Mouse (Mus musculus): ENCODE data around the gene Cldn3. TPM values are rescaled to one million over a fixed set of nuclear protein-coding genes. Genes with fewer than 3 reads are reported as not detected.

Cldn3 gene
- polyA plus RNA-seq, 1 experiment from 2014 or later: 1.5 TPM

DNA sequence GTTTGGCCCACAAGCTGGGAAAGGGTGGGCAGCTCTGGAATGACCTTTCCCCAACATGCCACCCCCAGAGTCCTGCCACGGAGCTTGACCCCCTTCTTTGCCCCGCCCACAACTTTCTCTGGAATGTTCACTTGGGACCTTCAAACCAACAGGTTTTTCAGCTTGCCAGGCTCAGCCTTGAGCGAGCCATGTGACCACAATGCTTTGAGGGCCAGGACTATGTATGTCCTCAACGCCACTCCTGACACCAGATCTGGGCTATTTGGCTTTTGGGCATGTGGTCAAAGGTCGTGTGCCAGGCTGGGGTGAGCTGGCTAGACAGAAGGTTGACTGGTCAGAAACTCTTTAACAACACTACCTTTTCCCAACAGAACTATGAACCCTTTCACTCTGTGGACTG lies 16.1 kb downstream of the Cldn3 start:
- Histone ChIP-seq H3K9me3 (replicated peaks; ENCODE audit: control insufficient read depth, low read length) (no peaks in the 10 kb centered on the region), H3K27me3 (ENCODE audit: control insufficient read depth, insufficient read depth, low read length) (peaks cover 2% of the 10 kb centered on the region; the same call in 1 of the 2 replicates), H3K4me1 (ENCODE audit: control insufficient read depth, insufficient read depth, low read length) (0 out of 2 replicates have a peak, but pooled peaks cover 3% of the 10 kb centered on the region), H3K9ac (ENCODE audit: low read depth, low read length) (no peak overlapping the region), H3K36me3 (ENCODE audit: control insufficient read depth, insufficient read depth, low read length) (no peaks in the 10 kb centered on the region), H3K4me2 (no peak overlapping the region), H3K27ac (ENCODE audit: low read depth, low read length) (no peak overlapping the region), H3K4me3 (ENCODE audit: low read depth, low read length) (no peak overlapping the region)
- ATAC-seq (replicated peaks; ENCODE audit: insufficient number of reproducible peaks, low FRiP score, low TSS enrichment): no peak
- 51% methylated on average over 5 of the region's 5 CpGs for WGBS (ENCODE audit: insufficient replicate concordance)

DNA sequence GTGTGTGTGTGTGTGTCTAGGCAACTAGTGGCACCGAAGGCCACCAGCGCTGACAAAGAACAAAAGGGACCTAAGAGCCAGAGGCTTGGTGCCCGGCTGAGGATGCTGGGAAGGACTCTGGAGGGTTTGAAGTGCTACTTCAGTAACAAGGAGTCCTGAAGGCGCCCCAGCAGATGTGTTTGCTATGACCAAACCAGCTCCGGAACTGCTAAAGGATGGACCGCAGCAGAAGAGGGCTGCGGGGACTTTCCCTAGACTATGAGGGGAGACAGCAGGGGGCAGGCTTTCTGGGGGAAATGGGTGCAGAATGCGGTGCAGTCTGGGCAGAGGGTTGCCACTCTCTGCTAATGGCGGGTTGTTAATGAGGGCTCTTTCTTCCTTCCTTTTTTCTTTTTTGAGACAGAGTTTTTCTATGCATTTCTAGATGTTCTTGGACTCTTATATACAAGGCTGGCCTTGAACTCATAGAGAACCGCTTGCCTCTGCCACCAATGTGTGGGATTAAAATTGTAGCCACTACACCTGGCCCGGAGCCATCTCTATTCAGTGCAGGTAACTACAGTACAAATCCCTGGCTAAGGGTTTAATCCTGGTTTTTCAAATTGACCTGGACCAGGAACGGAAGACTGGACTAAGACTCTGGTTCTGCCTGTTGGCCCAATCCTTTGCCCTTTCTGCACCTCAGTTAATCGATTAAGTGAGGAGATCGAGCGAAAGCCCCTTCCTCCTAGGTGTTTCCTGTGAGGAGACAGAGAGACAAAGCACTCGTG lies 22.0 kb downstream of the Cldn3 start:
- no peak for ATAC-seq (replicated peaks; ENCODE audit: insufficient number of reproducible peaks, low FRiP score, low TSS enrichment)
- Histone ChIP-seq H3K36me3 (ENCODE audit: control insufficient read depth, insufficient read depth, low read length) (no peaks in the 10 kb centered on the region), H3K4me1 (ENCODE audit: control insufficient read depth, insufficient read depth, low read length) (peaks cover 19% of the 10 kb centered on the region), H3K27ac (ENCODE audit: low read depth, low read length) (peak overlapping the region; percentile 98), H3K27me3 (ENCODE audit: control insufficient read depth, insufficient read depth, low read length) (peaks cover 2% of the 10 kb centered on the region; the same call in 1 of the 2 replicates), H3K9ac (ENCODE audit: low read depth, low read length) (peak overlapping the region; percentile 90), H3K4me3 (ENCODE audit: low read depth, low read length) (peak overlapping the region; percentile 66), H3K4me2 (peak overlapping the region; percentile 87), H3K9me3 (replicated peaks; ENCODE audit: control insufficient read depth, low read length) (no peaks in the 10 kb centered on the region)
- WGBS (ENCODE audit: insufficient replicate concordance): 26% methylated on average over 16 of the region's 16 CpGs

DNA sequence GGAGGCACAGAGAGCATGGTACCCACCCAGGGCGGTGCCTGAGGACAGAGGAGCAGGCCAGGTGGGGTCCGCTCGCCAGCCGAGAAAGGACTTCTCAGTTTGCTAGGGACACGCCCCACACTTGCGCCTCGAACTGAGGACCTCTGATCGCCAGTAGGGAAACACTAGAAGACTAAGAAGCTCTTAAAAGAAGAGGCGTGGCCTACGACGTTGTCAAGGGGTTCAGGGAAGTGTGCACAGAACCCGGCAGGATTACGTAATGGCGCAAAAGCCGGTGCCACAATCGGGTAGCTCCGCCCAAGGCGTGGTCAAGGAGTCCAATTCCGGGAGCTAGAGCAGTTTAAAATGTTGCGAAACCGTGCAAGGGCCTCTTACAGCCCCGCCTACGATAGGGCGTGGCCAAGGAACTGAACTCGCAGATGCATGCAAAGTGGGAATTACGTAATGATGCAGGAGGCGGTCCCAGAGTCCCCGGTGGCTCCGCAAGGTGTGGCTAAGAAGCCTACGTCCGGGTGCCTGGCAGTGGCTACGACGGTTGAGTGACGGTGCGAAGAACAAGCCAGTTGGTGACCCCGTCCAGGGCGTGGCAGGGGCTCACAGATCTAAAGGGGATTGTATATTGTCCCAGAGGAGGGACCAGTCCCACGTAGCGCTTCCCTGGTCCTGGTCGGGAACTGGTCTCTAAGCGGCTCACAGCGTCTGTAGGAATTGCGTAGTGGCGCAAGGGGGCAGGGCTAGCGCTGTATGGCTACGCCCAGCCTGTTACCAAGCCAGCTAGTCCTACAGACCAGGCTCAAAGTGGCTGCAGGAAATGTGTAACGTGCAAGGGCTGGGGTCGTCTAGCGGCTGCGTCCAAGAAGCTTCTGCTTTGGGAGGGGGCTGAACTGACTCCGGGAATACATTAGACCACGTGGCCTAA lies 22.9 kb downstream of the Cldn3 start, which contains the start of gene Abhd11:
Gene Abhd11, plus strand, starts transcription at position 482 of the 919 bp plus-strand sequence.
- Histone ChIP-seq H3K9me3 (replicated peaks; ENCODE audit: control insufficient read depth, low read length) (no peaks in the 10 kb centered on the region), H3K27me3 (ENCODE audit: control insufficient read depth, insufficient read depth, low read length) (peaks cover 2% of the 10 kb centered on the region; the same call in 1 of the 2 replicates), H3K9ac (ENCODE audit: low read depth, low read length) (peak within 1 kb of the TSS; percentile 90), H3K27ac (ENCODE audit: low read depth, low read length) (peak within 1 kb of the TSS; percentile 98), H3K4me2 (peak within 1 kb of the TSS; percentile 87), H3K4me1 (ENCODE audit: control insufficient read depth, insufficient read depth, low read length) (peaks cover 19% of the 10 kb centered on the region), H3K36me3 (ENCODE audit: control insufficient read depth, insufficient read depth, low read length) (no peaks in the 10 kb centered on the region), H3K4me3 (ENCODE audit: low read depth, low read length) (peak within 1 kb of the TSS; percentile 66)
- peak; percentile 85 for ATAC-seq (replicated peaks; ENCODE audit: insufficient number of reproducible peaks, low FRiP score, low TSS enrichment)
- WGBS (ENCODE audit: insufficient replicate concordance): under 1% methylated on average over 52 of the region's 52 CpGs

- ATAC-seq (replicated peaks; ENCODE audit: insufficient number of reproducible peaks, low FRiP score, low TSS enrichment): peak; percentile 76
- H3K36me3 ChIP-seq (ENCODE audit: control insufficient read depth, insufficient read depth, low read length): no peaks in the 10 kb centered on the region
- H3K9me3 ChIP-seq (replicated peaks; ENCODE audit: control insufficient read depth, low read length): no peaks in the 10 kb centered on the region
- H3K4me1 ChIP-seq (ENCODE audit: control insufficient read depth, insufficient read depth, low read length): peaks cover 19% of the 10 kb centered on the region
- H3K27ac ChIP-seq (ENCODE audit: low read depth, low read length): peak overlapping the region; percentile 98
- peak overlapping the region; percentile 87 for H3K4me2 ChIP-seq
- H3K4me3 ChIP-seq (ENCODE audit: low read depth, low read length): peak overlapping the region; percentile 66
- H3K9ac ChIP-seq (ENCODE audit: low read depth, low read length): peak overlapping the region; percentile 82
- H3K27me3 ChIP-seq (ENCODE audit: control insufficient read depth, insufficient read depth, low read length): peaks cover 2% of the 10 kb centered on the region; the same call in 1 of the 2 replicates
- 0% methylated on average over 33 of the region's 37 CpGs for WGBS (ENCODE audit: insufficient replicate concordance)
Measured at GRCm38 (mm10) chr5:135009590-135010319, 23.7 kb downstream of the Cldn3 start.

DNA sequence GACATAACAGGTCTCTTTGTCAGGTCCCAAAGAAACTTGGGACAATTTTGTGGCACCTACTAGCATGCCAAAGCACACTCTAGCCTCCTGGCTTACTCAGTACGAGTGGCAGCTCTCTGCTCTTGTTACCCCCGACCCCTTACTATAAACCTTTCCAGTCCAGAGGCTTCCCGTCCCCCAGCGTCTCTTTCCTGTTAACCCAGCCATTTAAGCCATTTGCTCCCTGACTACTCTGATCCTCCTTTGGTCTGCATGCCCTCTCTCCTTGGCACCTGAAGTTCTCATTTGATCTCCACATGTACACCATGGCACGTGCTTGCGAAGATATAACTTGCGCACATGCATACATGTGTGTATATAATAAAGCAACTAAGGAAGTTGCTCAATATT lies 24.3 kb downstream of the Cldn3 start:
- Histone ChIP-seq H3K4me1 (ENCODE audit: control insufficient read depth, insufficient read depth, low read length) (peaks cover 19% of the 10 kb centered on the region), H3K27ac (ENCODE audit: low read depth, low read length) (peak overlapping the region; percentile 98), H3K27me3 (ENCODE audit: control insufficient read depth, insufficient read depth, low read length) (peaks cover 2% of the 10 kb centered on the region; the same call in 1 of the 2 replicates), H3K4me2 (peak overlapping the region; percentile 87), H3K9ac (ENCODE audit: low read depth, low read length) (peak overlapping the region; percentile 82), H3K9me3 (replicated peaks; ENCODE audit: control insufficient read depth, low read length) (no peaks in the 10 kb centered on the region), H3K4me3 (ENCODE audit: low read depth, low read length) (peak overlapping the region; percentile 66), H3K36me3 (ENCODE audit: control insufficient read depth, insufficient read depth, low read length) (no peaks in the 10 kb centered on the region)
- WGBS (ENCODE audit: insufficient replicate concordance): 61% methylated on average over 7 of the region's 7 CpGs
- no peak for ATAC-seq (replicated peaks; ENCODE audit: insufficient number of reproducible peaks, low FRiP score, low TSS enrichment)

DNA sequence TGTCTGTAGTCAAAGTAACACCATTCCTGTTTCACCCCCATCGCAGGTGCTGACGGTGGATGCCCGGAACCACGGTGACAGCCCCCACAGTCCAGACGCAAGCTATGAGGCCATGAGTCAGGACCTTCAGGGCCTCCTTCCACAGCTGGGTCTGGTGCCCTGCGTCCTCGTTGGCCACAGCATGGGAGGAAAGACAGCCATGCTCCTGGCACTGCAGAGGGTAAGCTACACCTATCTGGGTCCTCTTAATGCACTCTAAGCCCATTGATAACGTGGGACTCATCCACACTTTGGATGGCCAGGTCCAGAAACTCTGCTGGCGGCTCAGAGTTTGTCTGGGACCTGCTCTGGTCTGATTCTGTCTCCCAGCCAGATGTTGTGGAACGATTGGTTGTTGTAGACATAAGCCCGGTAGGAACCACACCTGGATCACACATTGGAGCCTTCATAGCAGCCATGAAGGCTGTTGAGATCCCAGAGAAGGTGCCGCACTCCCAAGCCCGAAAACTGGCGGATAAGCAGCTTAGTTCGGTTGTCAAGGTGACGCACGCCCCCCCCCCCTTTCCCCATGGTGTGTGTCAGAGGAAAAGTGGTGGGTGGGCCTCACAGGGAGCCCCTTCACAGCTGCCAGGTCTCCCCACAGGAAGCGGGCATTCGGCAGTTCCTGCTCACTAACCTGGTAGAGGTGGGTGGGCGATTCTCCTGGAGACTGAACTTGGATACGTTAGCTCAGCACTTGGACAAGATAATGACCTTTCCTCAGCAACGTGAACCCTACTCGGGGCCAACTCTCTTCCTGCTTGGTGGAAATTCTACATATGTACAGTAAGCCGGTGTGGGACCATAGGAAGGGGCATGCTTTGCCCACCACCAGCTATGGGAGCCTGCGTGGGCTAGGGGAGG lies 25.1 kb downstream of the Cldn3 start:
- H3K4me1 ChIP-seq (ENCODE audit: control insufficient read depth, insufficient read depth, low read length): peaks cover 19% of the 10 kb centered on the region
- H3K27ac ChIP-seq (ENCODE audit: low read depth, low read length): no peak overlapping the region
- no peak overlapping the region for H3K4me3 ChIP-seq (ENCODE audit: low read depth, low read length)
- H3K4me2 ChIP-seq: peak overlapping the region; percentile 16; the same call in 1 of the 2 replicates
- H3K9ac ChIP-seq (ENCODE audit: low read depth, low read length): no peak overlapping the region
- no peaks in the 10 kb centered on the region for H3K36me3 ChIP-seq (ENCODE audit: control insufficient read depth, insufficient read depth, low read length)
- no peak for ATAC-seq (replicated peaks; ENCODE audit: insufficient number of reproducible peaks, low FRiP score, low TSS enrichment)
- WGBS (ENCODE audit: insufficient replicate concordance): 82% methylated on average over 25 of the region's 25 CpGs
- H3K27me3 ChIP-seq (ENCODE audit: control insufficient read depth, insufficient read depth, low read length): no peaks in the 10 kb centered on the region
- no peaks in the 10 kb centered on the region for H3K9me3 ChIP-seq (replicated peaks; ENCODE audit: control insufficient read depth, low read length)

GRCm38 (mm10) chr5:135011809-135012613 lies 26.0 kb downstream of the Cldn3 start:
- Histone ChIP-seq H3K9me3 (replicated peaks; ENCODE audit: control insufficient read depth, low read length) (no peaks in the 10 kb centered on the region), H3K4me2 (peak overlapping the region; percentile 47), H3K4me3 (ENCODE audit: low read depth, low read length) (peak overlapping the region; percentile 17; the same call in 1 of the 2 replicates), H3K27ac (ENCODE audit: low read depth, low read length) (no peak overlapping the region), H3K4me1 (ENCODE audit: control insufficient read depth, insufficient read depth, low read length) (peaks cover 19% of the 10 kb centered on the region), H3K9ac (ENCODE audit: low read depth, low read length) (peak overlapping the region; percentile 4), H3K36me3 (ENCODE audit: control insufficient read depth, insufficient read depth, low read length) (no peaks in the 10 kb centered on the region), H3K27me3 (ENCODE audit: control insufficient read depth, insufficient read depth, low read length) (no peaks in the 10 kb centered on the region)
- WGBS (ENCODE audit: insufficient replicate concordance): 26% methylated on average over 26 of the region's 26 CpGs
- ATAC-seq (replicated peaks; ENCODE audit: insufficient number of reproducible peaks, low FRiP score, low TSS enrichment): no peak

All from heart, embryonic 11.5 days (tissue).